Mouse (Mus musculus) limb, embryonic 10.5 days (tissue): ENCODE measurements around the gene Homer2. TPM values are rescaled to one million over a fixed set of nuclear protein-coding genes. Genes with fewer than 3 reads are reported as not detected.

Source experiments
- DNase-seq: peaks from one replicate; pipeline ENCODE4 v3.0.0-alpha.2; 2017; ENCODE audit warnings: low spot score
- H3K27ac ChIP-seq: fragments of 300-500 bp; sonication (generic); 2 replicates; pipeline ENCODE4 v1.5.1; 2016; ENCODE audit warnings: mild to moderate bottlenecking
- H3K27me3 ChIP-seq: fragments of 300-500 bp; sonication (generic); 2 replicates; pipeline ENCODE4 v1.6.1; 2016; ENCODE audit warnings: low read depth, mild to moderate bottlenecking; ENCODE audit not compliant: poor library complexity, severe bottlenecking
- H3K36me3 ChIP-seq: fragments of 300-500 bp; sonication (generic); 2 replicates; pipeline ENCODE4 v1.6.1; 2016; ENCODE audit warnings: mild to moderate bottlenecking, moderate library complexity
- H3K4me1 ChIP-seq: fragments of 300-500 bp; sonication (generic); 2 replicates; pipeline ENCODE4 v1.6.1; 2016
- H3K4me3 ChIP-seq: fragments of 300-500 bp; sonication (generic); 2 replicates; pipeline ENCODE4 v1.5.1; 2016; ENCODE audit warnings: mild to moderate bottlenecking, moderate library complexity
- H3K9me3 ChIP-seq: fragments of 300-500 bp; sonication (generic); replicated peaks from 2 replicates; pipeline ENCODE4 v1.6.1; 2016; ENCODE audit warnings: mild to moderate bottlenecking
- WGBS: fragments of 180-500 bp; shearing (Covaris S2); methylation state at CpG from one replicate; pipeline ENCODE4 v1.1.7; 2016; 5-methylcytosine and 5-hydroxymethylcytosine counted together
- polyA plus RNA-seq: library from polyadenylated mRNA; unstranded; fragments of >200 nt; fragmentation: Nextera tagmentation; extraction: Ambion mirVana; gene quantifications from 2 replicates; pipeline ENCODE4 v1.2.1, GENCODE M21; 2016

Gene Homer2
- polyA plus RNA-seq, 1 experiment from 2014 or later: 23.3 TPM

GRCm38 (mm10) chr7:81657055-81657454 lies 50.3 kb downstream of the Homer2 start:
- 0 out of 2 replicates have a peak, but pooled peaks cover 6% of the 10 kb centered on the region for H3K27me3 ChIP-seq
- H3K4me3 ChIP-seq: no peak overlapping the region
- no peak overlapping the region; the same call in 1 of the 2 replicates for H3K27ac ChIP-seq
- DNase-seq: no peak
- H3K4me1 ChIP-seq: peaks cover 47% of the 10 kb centered on the region
- H3K9me3 ChIP-seq: no peaks in the 10 kb centered on the region
- 87% methylated on average over 3 of the region's 3 CpGs for WGBS
- H3K36me3 ChIP-seq: no peaks in the 10 kb centered on the region

DNA sequence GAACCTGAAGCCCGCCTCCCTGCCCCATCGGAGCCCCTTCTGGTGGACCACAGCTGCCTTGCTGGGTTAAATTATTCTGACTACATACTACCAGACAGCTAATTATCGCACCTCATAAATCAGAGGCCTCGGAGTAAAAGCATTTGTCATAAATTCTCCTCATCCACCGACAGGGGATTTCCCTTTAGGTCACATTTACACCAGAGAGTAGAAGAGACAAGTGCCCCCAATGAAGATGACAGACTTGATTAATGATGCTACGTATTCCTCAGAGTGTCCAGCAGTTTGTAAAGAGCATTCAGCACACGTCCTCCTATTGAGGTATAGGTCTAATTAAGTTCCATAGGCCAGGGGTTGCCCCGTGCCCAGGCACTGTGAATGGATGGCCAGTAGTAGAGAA lies 50.7 kb downstream of the Homer2 start:
- no peaks in the 10 kb centered on the region for H3K36me3 ChIP-seq
- no peak overlapping the region for H3K4me3 ChIP-seq
- 0 out of 2 replicates have a peak, but pooled peaks cover 6% of the 10 kb centered on the region for H3K27me3 ChIP-seq
- 24% methylated on average over 8 of the region's 8 CpGs for WGBS
- peak; percentile 68 for DNase-seq
- H3K27ac ChIP-seq: no peak overlapping the region; the same call in 1 of the 2 replicates
- no peaks in the 10 kb centered on the region for H3K9me3 ChIP-seq
- peaks cover 51% of the 10 kb centered on the region for H3K4me1 ChIP-seq

- H3K36me3 ChIP-seq: no peaks in the 10 kb centered on the region
- DNase-seq: no peak
- H3K4me3 ChIP-seq: no peak overlapping the region
- 86% methylated on average over 9 of the region's 9 CpGs for WGBS
- H3K9me3 ChIP-seq: no peaks in the 10 kb centered on the region
- H3K27ac ChIP-seq: peak overlapping the region; percentile 83
- H3K4me1 ChIP-seq: peaks cover 63% of the 10 kb centered on the region
- 0 out of 2 replicates have a peak, but pooled peaks cover 4% of the 10 kb centered on the region for H3K27me3 ChIP-seq
Observed at GRCm38 (mm10) chr7:81654946-81655718, 52.2 kb downstream of the Homer2 start.

DNA sequence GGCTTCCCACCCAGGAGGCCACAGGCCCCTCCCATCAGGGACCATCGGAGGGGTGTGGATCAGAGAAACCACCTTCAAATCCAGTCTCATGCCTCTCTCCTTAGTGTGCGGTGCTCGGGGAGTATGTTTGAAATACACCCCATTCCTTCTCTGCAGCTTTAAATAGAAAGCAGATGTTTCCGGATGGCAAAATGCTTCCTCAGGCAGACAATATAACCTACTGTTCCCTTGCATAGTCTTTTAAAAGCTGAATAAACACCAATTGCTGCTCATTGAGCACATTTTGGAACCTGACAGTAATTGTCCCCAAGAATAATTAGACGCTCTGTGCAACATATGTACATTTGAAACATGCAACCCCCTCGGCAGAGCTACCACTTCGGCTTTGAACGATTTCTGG lies 53.3 kb downstream of the Homer2 start:
- Histone ChIP-seq H3K27me3 (no peaks in the 10 kb centered on the region), H3K9me3 (no peaks in the 10 kb centered on the region), H3K27ac (peak overlapping the region; percentile 83), H3K4me1 (peaks cover 63% of the 10 kb centered on the region), H3K4me3 (0 out of 2 replicates have a peak overlapping the region, but pooled peaks have one; percentile 3), H3K36me3 (no peaks in the 10 kb centered on the region)
- 31% methylated on average over 8 of the region's 8 CpGs for WGBS
- DNase-seq: peak; percentile 49

DNA sequence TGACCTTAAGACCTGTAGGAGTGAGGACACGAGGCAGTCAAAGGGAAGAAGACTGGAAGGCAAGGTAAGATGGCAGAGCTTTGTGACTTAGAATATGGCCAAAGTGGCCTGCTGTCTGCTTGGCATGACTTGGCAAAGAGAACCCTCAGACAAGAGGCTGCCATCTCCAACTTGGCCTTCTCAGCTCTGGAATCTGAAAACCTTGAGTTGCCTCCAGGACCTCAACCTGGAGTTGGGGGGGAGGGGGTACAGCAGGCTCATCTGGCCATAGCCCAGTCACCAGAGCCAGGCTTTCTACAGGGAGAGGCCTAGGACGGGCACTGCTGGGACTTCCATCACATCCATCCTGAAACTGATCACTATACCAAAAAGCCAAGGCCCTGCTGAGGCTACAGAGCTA lies 55.0 kb downstream of the Homer2 start:
- Histone ChIP-seq H3K27ac (peak overlapping the region; percentile 54), H3K4me3 (no peak overlapping the region), H3K4me1 (peaks cover 66% of the 10 kb centered on the region), H3K36me3 (no peaks in the 10 kb centered on the region), H3K9me3 (no peaks in the 10 kb centered on the region), H3K27me3 (no peaks in the 10 kb centered on the region)
- no peak for DNase-seq
- 73% methylated on average over 2 of the region's 2 CpGs for WGBS

DNA sequence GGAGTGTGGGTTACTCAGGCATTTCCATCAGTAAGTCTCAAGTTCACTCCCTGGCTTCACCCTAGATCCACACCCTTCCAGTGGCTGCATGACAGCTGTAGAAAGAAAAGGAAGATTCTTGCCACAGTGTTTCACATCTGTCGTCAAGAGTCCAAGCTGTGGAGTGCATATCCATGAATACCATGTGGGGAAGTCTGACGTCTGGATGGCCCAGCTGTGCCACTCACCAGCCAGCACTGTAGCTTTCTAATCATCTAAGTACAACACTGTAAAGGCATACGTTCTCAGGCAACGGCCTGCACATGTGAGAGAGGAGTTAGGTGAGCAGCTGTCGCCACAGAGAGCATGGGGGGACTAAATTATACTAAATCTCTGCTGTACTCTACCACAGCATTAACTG lies 56.0 kb downstream of the Homer2 start:
- H3K27me3 ChIP-seq: no peaks in the 10 kb centered on the region

GRCm38 (mm10) chr7:81649270-81649669 lies 58.1 kb downstream of the Homer2 start:
- Histone ChIP-seq H3K4me3 (no peak overlapping the region), H3K27me3 (0 out of 2 replicates have a peak, but pooled peaks cover 6% of the 10 kb centered on the region), H3K27ac (no peak overlapping the region), H3K9me3 (no peaks in the 10 kb centered on the region), H3K36me3 (no peaks in the 10 kb centered on the region), H3K4me1 (peaks cover 51% of the 10 kb centered on the region)
- no peak for DNase-seq
- 91% methylated on average over 8 of the region's 8 CpGs for WGBS

More for the DNA sequence above, 56.0 kb downstream of the Homer2 start:
- H3K9me3 ChIP-seq: no peaks in the 10 kb centered on the region
- peaks cover 66% of the 10 kb centered on the region for H3K4me1 ChIP-seq
- no peak for DNase-seq
- H3K36me3 ChIP-seq: no peaks in the 10 kb centered on the region
- peak overlapping the region; percentile 54; the same call in 1 of the 2 replicates for H3K27ac ChIP-seq
- H3K4me3 ChIP-seq: no peak overlapping the region
- WGBS: 57% methylated on average over 5 of the region's 5 CpGs

GRCm38 (mm10) chr7:81647959-81648358 lies 59.4 kb downstream of the Homer2 start:
- Histone ChIP-seq H3K4me3 (no peak overlapping the region), H3K9me3 (no peaks in the 10 kb centered on the region), H3K4me1 (peaks cover 38% of the 10 kb centered on the region), H3K27me3 (0 out of 2 replicates have a peak, but pooled peaks cover 6% of the 10 kb centered on the region), H3K27ac (no peak overlapping the region), H3K36me3 (no peaks in the 10 kb centered on the region)
- no peak for DNase-seq
- 65% methylated on average over 5 of the region's 5 CpGs for WGBS

DNA sequence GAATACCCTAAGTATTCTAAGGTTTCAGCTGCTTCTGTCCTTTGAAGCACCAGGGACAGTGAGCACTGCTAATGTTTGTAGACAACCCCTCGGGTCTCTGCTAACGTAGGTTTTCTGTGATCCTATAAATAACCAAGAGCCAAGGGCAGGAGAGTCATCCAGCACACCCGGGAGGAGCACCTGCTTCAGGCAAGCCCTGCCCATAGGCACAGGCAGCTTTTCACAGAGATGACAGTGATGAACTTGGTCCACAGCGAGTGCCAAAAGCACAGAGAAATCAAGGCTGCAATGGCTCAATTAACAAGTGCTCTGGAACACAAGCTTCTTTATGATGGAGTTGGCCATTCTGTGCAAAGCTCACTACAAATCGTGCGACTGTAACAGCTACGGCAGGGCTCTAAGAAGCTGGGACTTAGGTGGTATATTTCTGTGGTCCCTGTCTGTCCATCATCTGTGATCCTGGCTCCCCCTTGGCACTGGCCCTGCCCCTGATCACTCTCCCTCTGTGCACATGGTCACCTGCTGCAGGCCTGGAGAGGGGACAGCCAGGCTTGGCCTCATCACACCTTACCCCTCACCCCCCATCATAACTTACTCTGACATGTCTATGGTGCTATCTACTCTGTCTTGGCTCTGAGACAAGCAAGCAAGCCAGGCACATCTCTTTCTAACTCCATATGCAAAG lies 62.6 kb downstream of the Homer2 start:
- H3K27ac ChIP-seq: no peak overlapping the region
- no peaks in the 10 kb centered on the region for H3K9me3 ChIP-seq
- no peak overlapping the region for H3K4me3 ChIP-seq
- H3K4me1 ChIP-seq: peaks cover 13% of the 10 kb centered on the region
- WGBS: 74% methylated on average over 7 of the region's 7 CpGs
- H3K27me3 ChIP-seq: 0 out of 2 replicates have a peak, but pooled peaks cover 6% of the 10 kb centered on the region
- no peaks in the 10 kb centered on the region for H3K36me3 ChIP-seq
- no peak for DNase-seq

GRCm38 (mm10) chr7:81641101-81641500 lies 66.2 kb downstream of the Homer2 start:
- Histone ChIP-seq H3K9me3 (no peaks in the 10 kb centered on the region), H3K36me3 (no peaks in the 10 kb centered on the region), H3K4me3 (no peak overlapping the region), H3K27me3 (0 out of 2 replicates have a peak, but pooled peaks cover 6% of the 10 kb centered on the region), H3K4me1 (no peaks in the 10 kb centered on the region; the same call in 1 of the 2 replicates), H3K27ac (no peak overlapping the region)
- no peak for DNase-seq
- 82% methylated on average over 6 of the region's 6 CpGs for WGBS

- no peak overlapping the region for H3K4me3 ChIP-seq
- H3K27me3 ChIP-seq: no peaks in the 10 kb centered on the region
- no peaks in the 10 kb centered on the region for H3K4me1 ChIP-seq
- no peaks in the 10 kb centered on the region for H3K9me3 ChIP-seq
- no peak for DNase-seq
- WGBS: 83% methylated on average over 6 of the region's 6 CpGs
- peaks cover 9% of the 10 kb centered on the region; the same call in 1 of the 2 replicates for H3K36me3 ChIP-seq
- no peak overlapping the region for H3K27ac ChIP-seq
Observed at GRCm38 (mm10) chr7:81632586-81632985, 74.7 kb downstream of the Homer2 start.

DNA sequence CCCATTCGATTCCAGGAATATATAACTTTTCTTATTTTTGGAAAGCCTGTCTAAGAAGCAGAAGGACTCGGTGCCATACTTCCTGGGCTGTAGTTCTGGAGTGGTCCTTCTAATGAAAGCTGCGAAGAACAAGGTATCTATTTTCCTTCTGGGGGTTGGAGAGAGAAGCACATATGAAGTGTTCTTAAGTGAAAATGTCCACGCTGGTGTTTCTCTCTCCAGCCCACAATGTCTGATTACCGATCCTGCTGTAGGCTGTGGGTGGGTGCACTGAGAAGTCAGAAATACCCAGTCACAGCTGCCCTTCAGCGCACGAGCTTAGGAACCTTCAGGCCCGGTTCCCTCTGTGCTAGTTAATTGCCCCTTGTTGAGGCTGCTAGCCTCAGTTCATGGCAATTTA lies 76.1 kb downstream of the Homer2 start:
- H3K4me1 ChIP-seq: no peaks in the 10 kb centered on the region
- H3K27me3 ChIP-seq: no peaks in the 10 kb centered on the region
- no peak for DNase-seq
- no peak overlapping the region for H3K4me3 ChIP-seq
- 85% methylated on average over 8 of the region's 8 CpGs for WGBS
- H3K27ac ChIP-seq: no peak overlapping the region
- no peaks in the 10 kb centered on the region for H3K9me3 ChIP-seq
- H3K36me3 ChIP-seq: peaks cover 9% of the 10 kb centered on the region; the same call in 1 of the 2 replicates

DNA sequence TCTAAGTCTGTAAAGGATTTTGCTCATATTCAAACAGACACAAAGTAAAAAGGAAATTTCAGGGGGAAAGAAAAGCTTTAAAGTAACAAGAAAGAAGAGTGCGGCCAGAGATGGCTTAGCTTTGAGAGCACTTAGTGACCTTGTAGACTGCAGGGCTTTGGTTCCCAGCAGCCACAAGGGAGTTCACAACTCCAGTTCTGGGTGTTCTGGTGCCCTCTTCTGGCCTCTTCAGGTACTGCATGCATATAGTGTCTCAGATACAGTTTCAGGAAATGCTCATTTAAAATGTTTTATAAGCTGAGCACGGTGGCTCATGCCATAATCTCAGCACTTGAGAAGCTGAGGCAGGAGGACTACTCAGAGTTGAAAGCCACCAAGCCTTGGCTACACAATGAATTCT lies 80.9 kb downstream of the Homer2 start:
- H3K27me3 ChIP-seq: no peaks in the 10 kb centered on the region
- no peak overlapping the region for H3K27ac ChIP-seq
- no peak for DNase-seq
- H3K4me3 ChIP-seq: no peak overlapping the region
- WGBS: 87% methylated on average over 2 of the region's 2 CpGs
- peaks cover 4% of the 10 kb centered on the region; the same call in 1 of the 2 replicates for H3K4me1 ChIP-seq
- no peaks in the 10 kb centered on the region for H3K9me3 ChIP-seq
- H3K36me3 ChIP-seq: peaks cover 3% of the 10 kb centered on the region; the same call in 1 of the 2 replicates
